Mouse (Mus musculus) limb, embryonic 13.5 days (tissue): ENCODE measurements around the gene Fam117b. TPM values are rescaled to one million over a fixed set of nuclear protein-coding genes. Genes with fewer than 3 reads are reported as not detected.

Source experiments
- ATAC-seq: fragments of 200-750 bp; cut with Nextera tagmentation; 2 replicates; pipeline ENCODE4 v1.8.0; 2017; ENCODE audit warnings: low read depth, moderate number of reproducible peaks, moderate TSS enrichment; ENCODE audit not compliant: low FRiP score
- H3K27ac ChIP-seq: fragments of 300-500 bp; sonication (generic); 2 replicates; pipeline ENCODE4 v1.5.1; 2015; ENCODE audit warnings: inconsistent platforms, mild to moderate bottlenecking, moderate library complexity
- H3K27me3 ChIP-seq: fragments of 300-500 bp; sonication (generic); 2 replicates; pipeline ENCODE4 v1.6.1; 2015; ENCODE audit warnings: mild to moderate bottlenecking, inconsistent platforms
- H3K36me3 ChIP-seq: fragments of 300-500 bp; sonication (generic); 2 replicates; pipeline ENCODE4 v1.6.1; 2015; ENCODE audit warnings: inconsistent platforms, mild to moderate bottlenecking, moderate library complexity
- H3K4me1 ChIP-seq: fragments of 300-500 bp; sonication (generic); 2 replicates; pipeline ENCODE4 v1.6.1; 2015; ENCODE audit warnings: inconsistent platforms
- H3K4me2 ChIP-seq: fragments of 300-500 bp; sonication (generic); replicated peaks from 2 replicates; pipeline ENCODE4 v1.6.1; 2015; ENCODE audit warnings: inconsistent platforms, mild to moderate bottlenecking, moderate library complexity
- H3K4me3 ChIP-seq: fragments of 300-500 bp; sonication (generic); 2 replicates; pipeline ENCODE4 v1.5.1; 2015; ENCODE audit warnings: moderate library complexity, mild to moderate bottlenecking, inconsistent platforms
- H3K9ac ChIP-seq: fragments of 300-500 bp; sonication (generic); 2 replicates; pipeline ENCODE4 v1.6.1; 2015; ENCODE audit warnings: mild to moderate bottlenecking, inconsistent platforms
- H3K9me3 ChIP-seq: fragments of 300-500 bp; sonication (generic); 2 replicates; pipeline ENCODE4 v1.6.1; 2016; ENCODE audit warnings: inconsistent platforms
- WGBS: fragments of 180-500 bp; shearing (Covaris S2); methylation state at CpG from one replicate; pipeline ENCODE4 v1.1.7; 2015; 5-methylcytosine and 5-hydroxymethylcytosine counted together
- polyA plus RNA-seq: library from polyadenylated mRNA; unstranded; fragments of >200 nt; fragmentation: Nextera tagmentation; extraction: Ambion mirVana; gene quantifications from 2 replicates; pipeline ENCODE4 v1.2.1, GENCODE M21; 2015

Fam117b gene
- polyA plus RNA-seq, 1 experiment from 2014 or later: 10.8 TPM

GRCm38 (mm10) chr1:60008743-60009142 is 95.9 kb downstream of the Fam117b start:
- H3K4me2 ChIP-seq: no peak overlapping the region
- no peaks in the 10 kb centered on the region for H3K36me3 ChIP-seq
- no peaks in the 10 kb centered on the region for H3K9me3 ChIP-seq
- H3K27ac ChIP-seq: no peak overlapping the region
- H3K27me3 ChIP-seq: no peaks in the 10 kb centered on the region
- H3K9ac ChIP-seq: no peak overlapping the region
- WGBS: 75% methylated on average over 2 of the region's 2 CpGs
- ATAC-seq: no peak
- H3K4me3 ChIP-seq: no peak overlapping the region
- H3K4me1 ChIP-seq: no peaks in the 10 kb centered on the region

- no peak overlapping the region for H3K4me2 ChIP-seq
- H3K36me3 ChIP-seq: no peaks in the 10 kb centered on the region
- H3K9ac ChIP-seq: no peak overlapping the region
- no peak overlapping the region for H3K27ac ChIP-seq
- H3K9me3 ChIP-seq: no peaks in the 10 kb centered on the region
- no peak for ATAC-seq
- H3K4me3 ChIP-seq: no peak overlapping the region
- WGBS: 86% methylated on average over 10 of the region's 10 CpGs
- H3K27me3 ChIP-seq: no peaks in the 10 kb centered on the region
- H3K4me1 ChIP-seq: no peaks in the 10 kb centered on the region
Observed at GRCm38 (mm10) chr1:60013779-60014178, 101.0 kb downstream of the Fam117b start.

GRCm38 (mm10) chr1:60015511-60015910 is 102.7 kb downstream of the Fam117b start:
- WGBS: 83% methylated on average over 6 of the region's 6 CpGs
- no peaks in the 10 kb centered on the region for H3K27me3 ChIP-seq
- H3K9me3 ChIP-seq: no peaks in the 10 kb centered on the region
- H3K9ac ChIP-seq: no peak overlapping the region
- H3K36me3 ChIP-seq: no peaks in the 10 kb centered on the region
- H3K4me1 ChIP-seq: no peaks in the 10 kb centered on the region
- no peak overlapping the region for H3K4me2 ChIP-seq
- H3K4me3 ChIP-seq: no peak overlapping the region
- no peak overlapping the region for H3K27ac ChIP-seq
- no peak for ATAC-seq

GRCm38 (mm10) chr1:60016136-60016611 is 103.4 kb downstream of the Fam117b start:
- Histone ChIP-seq H3K36me3 (no peaks in the 10 kb centered on the region), H3K4me1 (no peaks in the 10 kb centered on the region), H3K27me3 (no peaks in the 10 kb centered on the region), H3K4me3 (no peak overlapping the region), H3K9ac (no peak overlapping the region), H3K27ac (no peak overlapping the region), H3K4me2 (no peak overlapping the region), H3K9me3 (no peaks in the 10 kb centered on the region)
- 61% methylated on average over 5 of the region's 5 CpGs for WGBS
- no peak for ATAC-seq

- H3K4me2 ChIP-seq: no peak overlapping the region
- H3K4me1 ChIP-seq: no peaks in the 10 kb centered on the region
- H3K27ac ChIP-seq: no peak overlapping the region
- H3K9ac ChIP-seq: no peak overlapping the region
- H3K9me3 ChIP-seq: no peaks in the 10 kb centered on the region
- H3K4me3 ChIP-seq: no peak overlapping the region
- no peaks in the 10 kb centered on the region for H3K36me3 ChIP-seq
- ATAC-seq: no peak
- no peaks in the 10 kb centered on the region for H3K27me3 ChIP-seq
- WGBS: 89% methylated on average over 1 of the region's 1 CpGs
Observed at GRCm38 (mm10) chr1:60017031-60017469, 104.2 kb downstream of the Fam117b start.

Other genes starting within 250 kb of the Fam117b start
- gene Sumo1, start 242.2 kb upstream of the Fam117b start, polyA plus RNA-seq: 473 and 474 TPM in 2 replicates
- 262 and 267 TPM in 2 replicates for gene Nop58, start 228.0 kb upstream of the Fam117b start, polyA plus RNA-seq
- gene Bmpr2, start 149.6 kb upstream of the Fam117b start, polyA plus RNA-seq: 11.2 and 12.0 TPM in 2 replicates
- 1.7 and 2.0 TPM in 2 replicates for gene Ica1l, start 130.2 kb downstream of the Fam117b start, polyA plus RNA-seq
- gene Carf, start 185.2 kb downstream of the Fam117b start, polyA plus RNA-seq: 8.3 and 9.0 TPM in 2 replicates
- 46.0 and 50.4 TPM in 2 replicates for gene Wdr12, start 185.6 kb downstream of the Fam117b start, polyA plus RNA-seq